Mouse (Mus musculus) heart, postnatal 0 days (tissue): ENCODE results near the gene Glt28d2.

Source experiments
- CTCF ChIP-seq: IDR thresholded peaks from 2 replicates; pipeline ENCODE4 v1.5.1; 2016; ENCODE audit warnings: antibody characterized with exemption, control low read depth, low read depth
- EP300 ChIP-seq: IDR thresholded peaks from 2 replicates; pipeline ENCODE4 v1.6.1; 2016; ENCODE audit warnings: antibody characterized with exemption, low read depth

DNA sequence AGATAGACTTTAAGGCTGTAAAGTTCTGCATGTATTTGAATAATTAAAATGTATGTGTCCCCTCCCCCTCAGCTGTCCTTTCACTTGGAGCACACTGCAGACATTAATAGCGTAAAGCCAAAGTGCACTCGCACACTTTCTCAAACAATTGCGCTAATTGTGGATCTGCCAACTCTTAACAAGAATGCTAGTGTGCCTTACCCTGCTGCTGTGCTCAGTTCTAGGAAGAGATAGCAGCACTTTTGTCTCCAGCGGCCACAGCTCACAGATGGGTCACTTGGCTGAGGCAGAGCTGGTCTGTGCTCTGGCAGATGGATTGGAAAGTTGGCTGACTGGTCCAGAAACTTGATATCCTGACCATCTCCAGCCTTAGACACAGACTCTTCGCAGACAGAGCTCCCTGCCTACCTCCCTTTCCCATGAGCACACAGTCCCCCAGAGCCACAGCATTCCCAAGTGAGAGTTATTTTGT is 40.9 kb upstream of the Glt28d2 start:
- no peak for TF ChIP-seq CTCF
- TF ChIP-seq EP300 = no peak
